Mouse (Mus musculus) limb, embryonic 14.5 days (tissue): ENCODE data around the gene Cbx7. TPM values are rescaled to one million over a fixed set of nuclear protein-coding genes. Genes with fewer than 3 reads are reported as not detected.
A peak's percentile ranks its signal among the peaks of the same experiment; 100 is the strongest.

Experiments used
- ATAC-seq: fragments of 200-750 bp; cut with Nextera tagmentation; 2 replicates; pipeline ENCODE4 v1.8.0; 2017; ENCODE audit warnings: low read depth, moderate number of reproducible peaks, moderate TSS enrichment; ENCODE audit not compliant: low FRiP score
- DNase-seq: peaks from one replicate; pipeline ENCODE4 v3.0.0-alpha.2; 2015; ENCODE audit warnings: low spot score
- H3K27ac ChIP-seq: fragments of 300-500 bp; sonication (generic); replicated peaks from 2 replicates; pipeline ENCODE4 v1.5.1; 2014; ENCODE audit warnings: low read depth, mild to moderate bottlenecking, low read length, moderate library complexity, mixed read lengths
- H3K27me3 ChIP-seq: fragments of 300-500 bp; sonication (generic); 2 replicates; pipeline ENCODE4 v1.6.1; 2014; ENCODE audit warnings: low read length, mixed read lengths; ENCODE audit not compliant: control insufficient read depth, insufficient read depth
- H3K36me3 ChIP-seq: fragments of 300-500 bp; sonication (generic); 2 replicates; pipeline ENCODE4 v1.6.1; 2014; ENCODE audit warnings: mild to moderate bottlenecking, low read length, moderate library complexity, mixed read lengths; ENCODE audit not compliant: control insufficient read depth, insufficient read depth
- H3K4me1 ChIP-seq: fragments of 300-500 bp; sonication (generic); 2 replicates; pipeline ENCODE4 v1.6.1; 2014; ENCODE audit warnings: antibody characterized with exemption, low read length, mixed read lengths; ENCODE audit not compliant: control insufficient read depth, insufficient read depth
- H3K4me2 ChIP-seq: fragments of 300-500 bp; sonication (generic); replicated peaks from 2 replicates; pipeline ENCODE4 v1.6.1; 2014; ENCODE audit warnings: low read depth, mild to moderate bottlenecking, low read length, moderate library complexity; ENCODE audit not compliant: severe bottlenecking
- H3K4me3 ChIP-seq: fragments of 300-500 bp; sonication (generic); replicated peaks from 2 replicates; pipeline ENCODE4 v1.5.1; 2014; ENCODE audit warnings: low read length
- H3K9ac ChIP-seq: fragments of 300-500 bp; sonication (generic); 2 replicates; pipeline ENCODE4 v1.6.1; 2014; ENCODE audit warnings: mild to moderate bottlenecking, low read depth, low read length, moderate library complexity; ENCODE audit not compliant: severe bottlenecking
- H3K9me3 ChIP-seq: fragments of 300-500 bp; sonication (generic); 2 replicates; pipeline ENCODE4 v1.6.1; 2016; ENCODE audit warnings: low read length; ENCODE audit not compliant: control insufficient read depth
- POLR2A ChIP-seq: fragments of 200-500 bp; IDR thresholded peaks from 2 replicates; pipeline ENCODE4 v1.8.0; 2012; ENCODE audit warnings: inconsistent platforms, mild to moderate bottlenecking, moderate library complexity, borderline replicate concordance; ENCODE audit not compliant: insufficient read depth, insufficient read length; ENCODE audit errors: extremely low read depth
- WGBS: fragments of 180-500 bp; shearing (Covaris S2); extraction: QIAGEN DNeasy Blood & Tissue Kit; methylation state at CpG from one replicate; pipeline ENCODE4 v1.1.7; 2014; 5-methylcytosine and 5-hydroxymethylcytosine counted together
- polyA plus RNA-seq, 2 experiments: library from polyadenylated mRNA; depleted of rRNA in 1 of 2; stranded (reverse) in 1 of 2; unstranded in 1 of 2; fragments of >200 nt; fragmentation: Nextera tagmentation in 1 of 2; extraction: Ambion mirVana in 1 of 2; gene quantifications; 2 replicates each; pipeline versions ENCODE4 v1.2.1 to v1.2.3; 2012 to 2014

Gene Cbx7
- polyA plus RNA-seq, 2 experiments: 2.1 to 8.5 TPM

DNA sequence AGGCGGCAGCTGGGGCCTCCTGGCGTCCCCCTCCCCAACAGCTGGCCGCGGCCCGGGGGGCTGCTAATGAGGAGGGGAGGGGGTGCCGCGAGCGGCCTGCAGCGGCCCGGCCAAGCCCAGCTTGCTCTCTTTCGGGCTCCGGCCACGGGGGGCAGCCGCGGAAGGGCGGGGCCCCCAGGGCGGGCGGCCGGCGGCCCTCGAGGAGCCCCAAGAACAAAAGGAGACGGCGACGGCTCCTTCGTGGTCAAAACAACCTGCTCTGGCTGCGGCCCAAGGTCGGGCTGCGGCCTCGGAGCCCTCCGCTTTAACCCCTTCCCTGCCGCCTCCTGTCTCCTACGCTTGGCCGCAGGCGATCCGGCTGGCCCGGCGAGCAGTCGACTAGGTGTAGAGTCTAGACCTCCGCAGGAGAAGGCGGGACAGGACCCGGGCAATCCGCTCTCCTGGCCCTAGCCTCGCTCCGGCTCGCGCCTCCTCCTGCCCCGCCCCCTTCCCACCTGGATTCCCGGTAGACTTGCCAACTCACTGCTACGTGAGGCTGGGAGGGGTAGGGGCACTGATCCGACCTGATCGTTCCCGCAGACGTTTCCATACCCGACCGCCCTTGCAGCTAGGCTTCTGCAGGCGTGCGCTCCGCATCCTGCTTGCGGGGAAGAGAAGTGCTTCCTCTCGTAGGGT lies 41.7 kb upstream of the Cbx7 start:
- WGBS: 1% methylated on average over 46 of the region's 60 CpGs
- H3K9ac ChIP-seq: peak overlapping the region; percentile 69
- peak; percentile 32 for DNase-seq
- no peaks in the 10 kb centered on the region for H3K9me3 ChIP-seq
- peaks cover 19% of the 10 kb centered on the region; the same call in 1 of the 2 replicates for H3K4me1 ChIP-seq
- peaks cover 58% of the 10 kb centered on the region for H3K27me3 ChIP-seq
- H3K4me3 ChIP-seq: peak overlapping the region; percentile 61
- H3K4me2 ChIP-seq: peak overlapping the region; percentile 99
- no peak for TF ChIP-seq POLR2A
- H3K36me3 ChIP-seq: no peaks in the 10 kb centered on the region
- peak; percentile 54 for ATAC-seq
- 0 out of 2 replicates have a peak overlapping the region, but pooled peaks have one; percentile 33 for H3K27ac ChIP-seq

DNA sequence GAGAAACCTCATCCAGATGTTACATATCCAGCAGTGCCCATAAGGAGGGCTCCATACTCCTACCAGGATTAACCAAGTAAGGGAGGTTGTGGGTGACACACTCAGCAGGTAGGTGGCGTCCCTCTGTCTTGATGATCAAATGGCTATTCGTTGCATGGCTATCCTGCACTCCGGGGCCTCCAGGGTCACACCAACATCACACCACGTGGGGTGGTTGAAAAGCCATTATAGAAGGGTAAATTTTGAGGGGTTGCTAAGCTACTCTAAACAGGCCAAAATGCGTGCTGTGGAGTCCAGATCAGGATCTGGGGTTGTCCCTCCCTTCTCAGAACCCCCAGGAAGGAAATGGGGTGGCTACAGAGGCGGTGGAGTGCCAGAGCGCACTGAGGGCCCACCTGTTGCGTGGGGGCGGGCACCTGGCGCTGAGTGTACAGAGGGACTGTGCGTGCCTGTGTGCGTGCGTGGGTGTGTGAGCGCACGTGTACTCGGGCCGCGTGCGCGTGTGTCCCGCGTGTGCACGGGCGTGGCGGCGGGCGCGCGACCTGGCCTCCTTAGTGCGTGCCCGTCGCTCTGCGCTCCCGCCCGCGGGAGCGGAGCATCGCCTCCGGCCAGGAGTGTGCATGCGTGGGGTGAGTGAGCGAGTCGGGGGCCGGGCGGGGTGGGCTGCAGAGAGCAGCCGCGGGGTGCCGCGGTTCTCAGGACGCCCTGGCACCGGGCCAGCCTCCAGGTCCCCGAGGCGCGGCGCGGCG lies 41.0 kb upstream of the Cbx7 start:
- Histone ChIP-seq H3K9me3 (no peaks in the 10 kb centered on the region), H3K4me3 (peak overlapping the region; percentile 61), H3K36me3 (no peaks in the 10 kb centered on the region), H3K4me1 (peaks cover 19% of the 10 kb centered on the region; the same call in 1 of the 2 replicates), H3K27me3 (peaks cover 55% of the 10 kb centered on the region), H3K27ac (no peak overlapping the region), H3K9ac (peak overlapping the region; percentile 69), H3K4me2 (peak overlapping the region; percentile 99)
- 1% methylated on average over 40 of the region's 56 CpGs for WGBS
- peak; percentile 45 for DNase-seq
- no peak for TF ChIP-seq POLR2A
- ATAC-seq: peak; percentile 51; the same call in 1 of the 2 replicates

DNA sequence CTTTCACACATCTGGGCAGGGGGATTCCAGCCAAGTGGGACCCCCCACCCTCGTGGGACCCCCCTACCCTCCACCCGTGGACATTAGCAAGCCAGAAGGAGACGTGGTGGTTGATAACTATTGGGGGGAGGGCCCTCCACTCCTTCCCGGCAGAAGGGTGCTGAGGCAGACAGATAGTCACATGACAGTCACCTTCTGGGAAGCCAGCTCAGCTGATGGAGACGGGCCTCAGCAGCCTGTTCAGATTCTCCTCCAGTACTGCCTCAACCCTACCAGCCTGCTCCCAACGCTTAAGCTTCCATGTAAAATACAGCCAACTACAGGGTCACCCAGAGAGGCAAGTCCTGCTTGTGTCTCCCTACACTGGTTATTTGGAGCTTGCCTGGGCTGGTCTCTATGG lies 40.3 kb upstream of the Cbx7 start:
- Histone ChIP-seq H3K4me2 (peak overlapping the region; percentile 99; the same call in 1 of the 2 replicates), H3K9me3 (no peaks in the 10 kb centered on the region), H3K4me3 (peak overlapping the region; percentile 61), H3K27me3 (peaks cover 53% of the 10 kb centered on the region), H3K4me1 (peaks cover 19% of the 10 kb centered on the region; the same call in 1 of the 2 replicates), H3K9ac (no peak overlapping the region), H3K27ac (no peak overlapping the region), H3K36me3 (no peaks in the 10 kb centered on the region)
- DNase-seq (no peak), ATAC-seq (no peak)
- TF ChIP-seq POLR2A: no peak
- 32% methylated on average over 6 of the region's 6 CpGs for WGBS

DNA sequence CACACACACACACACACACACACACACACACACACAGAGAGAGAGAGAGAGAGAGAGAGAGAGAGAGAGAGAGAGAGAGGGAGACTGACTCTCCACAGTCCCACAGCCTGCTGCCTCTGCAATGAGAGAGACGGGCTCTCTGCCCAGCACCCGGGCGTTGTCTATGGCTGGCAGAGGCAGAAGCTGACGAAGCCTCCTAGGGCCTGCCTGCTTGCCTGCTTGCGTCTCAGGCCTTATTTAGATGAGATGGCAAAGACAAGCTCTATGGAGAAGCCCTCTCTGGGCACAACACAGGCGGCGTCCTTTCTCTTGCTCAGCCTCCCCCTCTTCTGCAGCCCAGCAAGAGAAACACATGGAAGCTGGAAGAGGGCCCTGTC lies 39.3 kb upstream of the Cbx7 start:
- no peak overlapping the region for H3K9ac ChIP-seq
- peaks cover 19% of the 10 kb centered on the region; the same call in 1 of the 2 replicates for H3K4me1 ChIP-seq
- peaks cover 43% of the 10 kb centered on the region for H3K27me3 ChIP-seq
- no peak overlapping the region for H3K27ac ChIP-seq
- 28% methylated on average over 7 of the region's 7 CpGs for WGBS
- H3K4me3 ChIP-seq: no peak overlapping the region
- no peak for TF ChIP-seq POLR2A
- DNase-seq (no peak), ATAC-seq (no peak)
- H3K9me3 ChIP-seq: no peaks in the 10 kb centered on the region
- H3K4me2 ChIP-seq: no peak overlapping the region
- no peaks in the 10 kb centered on the region for H3K36me3 ChIP-seq

DNA sequence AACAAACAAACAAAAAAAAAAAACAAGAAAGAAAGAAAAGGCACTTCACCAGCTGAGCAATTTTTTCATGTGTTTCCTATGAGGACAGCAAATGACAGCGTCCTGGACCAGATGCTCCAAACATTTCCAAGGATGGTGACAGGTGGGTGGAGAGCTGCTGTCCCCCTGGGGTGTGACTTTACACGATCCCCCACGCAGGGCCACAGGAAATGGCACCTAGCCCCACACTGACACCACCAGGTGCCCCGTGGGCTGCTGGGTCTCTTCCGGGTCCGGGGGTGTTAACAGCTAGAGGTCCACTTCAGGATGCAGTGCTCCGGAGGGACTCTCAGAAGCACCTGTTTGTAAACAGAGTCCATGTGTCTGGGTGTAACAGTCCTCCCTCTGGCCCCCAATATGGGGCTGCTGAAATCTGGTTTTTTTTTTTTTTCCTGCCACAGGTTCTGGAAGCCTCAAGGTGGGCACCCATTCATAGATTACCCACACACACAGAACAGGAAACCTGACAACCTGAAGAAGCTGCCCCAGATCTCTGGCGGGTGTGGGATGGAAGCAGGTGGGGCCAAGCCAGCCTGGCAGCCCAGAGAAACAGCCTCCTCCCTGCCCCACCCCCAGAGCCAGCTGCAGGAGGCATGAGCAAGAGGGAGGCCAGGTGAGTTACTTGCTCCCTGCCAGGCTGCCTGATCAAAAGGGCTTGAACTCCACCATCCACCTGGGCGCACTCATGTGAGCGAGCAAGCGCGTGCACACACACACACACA lies 38.7 kb upstream of the Cbx7 start:
- TF ChIP-seq POLR2A: no peak
- ATAC-seq: no peak
- Histone ChIP-seq H3K36me3 (no peaks in the 10 kb centered on the region), H3K4me1 (peaks cover 14% of the 10 kb centered on the region; the same call in 1 of the 2 replicates), H3K4me2 (no peak overlapping the region), H3K4me3 (no peak overlapping the region), H3K27me3 (peaks cover 37% of the 10 kb centered on the region), H3K9me3 (no peaks in the 10 kb centered on the region), H3K27ac (no peak overlapping the region), H3K9ac (no peak overlapping the region)
- DNase-seq: no peak
- WGBS: 37% methylated on average over 12 of the region's 12 CpGs
